Mouse (Mus musculus) cerebellum, adult 2 months (tissue): ENCODE measurements around the gene 1700025G04Rik.

Source experiments
- CTCF ChIP-seq: fragments of 200-500 bp; IDR thresholded peaks from 2 replicates; pipeline ENCODE4 v1.5.1; 2011; ENCODE audit warnings: low read depth, mild to moderate bottlenecking, control low read depth, low read length, moderate library complexity, borderline replicate concordance; ENCODE audit not compliant: insufficient read depth
- POLR2A ChIP-seq: fragments of 200-500 bp; IDR thresholded peaks from 2 replicates; pipeline ENCODE4 v1.6.1; 2011; ENCODE audit warnings: low read length, control low read depth, borderline replicate concordance; ENCODE audit not compliant: insufficient read depth

GRCm38 (mm10) chr1:152070441-152070840, 19.5 kb downstream of the 1700025G04Rik start:
- TF ChIP-seq POLR2A (no peak), CTCF (no peak)
